Mouse (Mus musculus) urinary bladder, postnatal 25 days (tissue): ENCODE results near the gene Ucma.
"Not testable (repeated sequence)": the region's sequence is repeated elsewhere in the genome, so short reads cannot be mapped to it uniquely, and the experiment has no call there.

Experiments used
- DNase-seq: peaks from one replicate; pipeline ENCODE4 v3.0.0; 2022; ENCODE audit warnings: low spot score

Ucma gene

GRCm38 (mm10) chr2:4975807-4976206, at the start of gene Ucma:
Gene Ucma, plus strand, starts transcription at chr2:4976122.
- DNase-seq: no peak

GRCm38 (mm10) chr2:4927391-4927790, 48.5 kb upstream of the Ucma start:
- DNase-seq: no peak

- DNase-seq: no peak
Measured at GRCm38 (mm10) chr2:4929230-4929629, 46.7 kb upstream of the Ucma start.

- DNase-seq: no peak
Measured at GRCm38 (mm10) chr2:4934516-4934915, 41.4 kb upstream of the Ucma start.

- no peak for DNase-seq
Measured at GRCm38 (mm10) chr2:4937931-4938330, 38.0 kb upstream of the Ucma start.

- no peak for DNase-seq
Measured at GRCm38 (mm10) chr2:4940861-4941260, 35.1 kb upstream of the Ucma start.

GRCm38 (mm10) chr2:4949691-4950090, 26.2 kb upstream of the Ucma start:
- DNase-seq: not testable (repeated sequence)

- no peak for DNase-seq
Measured at GRCm38 (mm10) chr2:4950986-4951385, 24.9 kb upstream of the Ucma start.

GRCm38 (mm10) chr2:4954216-4954760, 21.6 kb upstream of the Ucma start:
- DNase-seq: no peak

GRCm38 (mm10) chr2:4958039-4958438, 17.9 kb upstream of the Ucma start:
- DNase-seq: no peak

- DNase-seq: no peak
Measured at GRCm38 (mm10) chr2:4967806-4968205, 8.1 kb upstream of the Ucma start.

GRCm38 (mm10) chr2:4969083-4969482, 6.8 kb upstream of the Ucma start:
- no peak for DNase-seq

GRCm38 (mm10) chr2:4978091-4978490, 2.2 kb downstream of the Ucma start:
- no peak for DNase-seq

GRCm38 (mm10) chr2:4983987-4984386, 8.1 kb downstream of the Ucma start:
- no peak for DNase-seq

- DNase-seq: no peak
Measured at GRCm38 (mm10) chr2:4985000-4985399, 9.1 kb downstream of the Ucma start.

GRCm38 (mm10) chr2:4986798-4987197, 10.9 kb downstream of the Ucma start:
- DNase-seq: no peak

- no peak for DNase-seq
Measured at GRCm38 (mm10) chr2:4987388-4988180, 11.7 kb downstream of the Ucma start.

GRCm38 (mm10) chr2:4988826-4989424, 13.0 kb downstream of the Ucma start:
- DNase-seq: no peak

- DNase-seq: no peak
Measured at GRCm38 (mm10) chr2:4993584-4993983, 17.7 kb downstream of the Ucma start.

GRCm38 (mm10) chr2:4994436-4994835, 18.5 kb downstream of the Ucma start:
- DNase-seq: no peak

GRCm38 (mm10) chr2:4995646-4996045, 19.7 kb downstream of the Ucma start:
- no peak for DNase-seq

- no peak for DNase-seq
Measured at GRCm38 (mm10) chr2:4996421-4996824, 20.5 kb downstream of the Ucma start.

GRCm38 (mm10) chr2:4998905-4999304, 23.0 kb downstream of the Ucma start:
- DNase-seq: no peak
